Mouse (Mus musculus) E14TG2a.4 (cell line): Measurements from ENCODE around the gene Itih1.
A peak's percentile ranks its signal among the peaks of the same experiment; 100 is the strongest.

Experiments used
- H3K27me3 ChIP-seq: 2 replicates; pipeline ENCODE4 v1.6.1; 2014; ENCODE audit warnings: low read length, control low read depth; ENCODE audit not compliant: insufficient read depth
- H3K36me3 ChIP-seq: 2 replicates; pipeline ENCODE4 v1.6.1; 2014; ENCODE audit warnings: low read length, control low read depth; ENCODE audit not compliant: insufficient read depth
- H3K4me1 ChIP-seq: replicated peaks from 2 replicates; pipeline ENCODE4 v1.6.1; 2014; ENCODE audit warnings: low read depth, low read length, control low read depth
- H3K4me3 ChIP-seq: replicated peaks from 2 replicates; pipeline ENCODE4 v1.5.1; 2014; ENCODE audit warnings: mild to moderate bottlenecking, low read length
- H3K9me3 ChIP-seq: 2 replicates; pipeline ENCODE4 v1.6.1; 2014; ENCODE audit warnings: low read length, control low read depth
- CTCF ChIP-seq: conservative IDR thresholded peaks from 2 replicates; pipeline ENCODE4 v1.5.1; 2014; ENCODE audit warnings: low read length
- NANOG ChIP-seq: IDR thresholded peaks from 2 replicates; pipeline ENCODE4 v1.6.1; 2014; ENCODE audit warnings: borderline replicate concordance, low read length, mixed read lengths
- POU5F1 ChIP-seq: IDR thresholded peaks from 2 replicates; pipeline ENCODE4 v1.6.1; 2014; ENCODE audit warnings: low read length, borderline replicate concordance

The Itih1 gene

DNA sequence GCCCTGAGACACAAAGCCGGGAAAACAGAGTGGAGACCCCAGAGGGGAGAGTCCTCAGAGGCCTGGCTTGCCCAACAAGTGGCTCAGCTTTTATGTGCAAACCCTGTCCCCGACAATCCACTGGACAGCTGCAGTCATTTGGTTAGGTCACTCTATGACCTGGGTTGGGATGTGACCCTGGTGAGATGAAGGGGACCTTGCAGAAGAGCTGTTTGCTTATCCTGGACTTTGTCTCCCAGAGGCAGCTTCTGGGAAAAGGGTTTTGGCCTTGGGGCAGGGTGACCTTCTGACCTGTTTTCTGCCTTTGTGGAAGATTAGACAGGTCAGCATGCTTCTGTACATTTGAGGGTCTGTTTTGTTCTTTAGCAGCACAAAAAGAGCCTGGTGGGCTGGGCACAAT is 1.7 kb upstream of the Itih1 start:
- TF ChIP-seq NANOG (no peak), CTCF (no peak), POU5F1 (no peak)
- Histone ChIP-seq H3K27me3 (no peaks in the 10 kb centered on the region; the same call in 1 of the 2 replicates), H3K4me3 (no peak overlapping the region), H3K9me3 (no peaks in the 10 kb centered on the region), H3K4me1 (0 out of 2 replicates have a peak, but pooled peaks cover 4% of the 10 kb centered on the region), H3K36me3 (no peaks in the 10 kb centered on the region)

DNA sequence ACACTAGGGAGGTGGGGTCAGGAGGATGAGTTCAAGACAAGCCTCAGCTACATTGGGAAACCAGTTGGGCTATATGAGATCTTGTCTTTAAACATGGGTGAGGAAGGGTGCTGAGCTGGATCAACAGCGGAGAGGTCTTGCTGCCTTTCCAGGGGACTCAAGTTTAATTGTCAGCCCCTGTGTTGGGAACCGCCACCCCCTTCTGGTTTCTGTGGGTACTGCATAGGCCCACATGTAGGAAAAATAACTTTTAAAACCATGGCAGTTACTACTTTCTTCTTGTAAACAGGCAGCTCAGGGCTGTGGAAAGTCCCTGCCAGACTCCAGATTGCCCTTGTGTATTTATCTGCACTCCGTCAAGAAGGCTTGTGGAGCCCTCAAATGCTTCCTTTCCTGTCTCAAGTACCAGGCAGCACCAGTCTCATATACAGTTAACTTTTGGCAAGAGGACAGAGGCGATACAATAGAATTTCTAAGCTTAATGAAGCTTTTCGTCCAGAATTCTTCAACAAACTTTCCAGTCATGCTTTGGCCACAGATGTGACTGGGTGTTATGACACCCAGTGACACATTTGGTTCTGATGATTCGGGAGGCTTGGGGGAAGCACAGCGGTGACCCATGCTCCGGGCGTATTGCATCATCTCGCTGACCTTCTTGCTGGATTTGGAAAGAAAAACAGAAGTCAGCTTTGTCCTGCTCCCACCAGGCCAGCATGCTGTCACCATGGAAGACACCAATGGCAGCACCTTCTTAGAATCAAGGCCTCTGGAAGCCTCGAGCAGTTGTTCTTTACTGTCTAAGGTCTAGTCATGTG is 978 bp upstream of the Itih1 start:
- Histone ChIP-seq H3K36me3 (no peaks in the 10 kb centered on the region), H3K27me3 (no peaks in the 10 kb centered on the region; the same call in 1 of the 2 replicates), H3K4me3 (no peak overlapping the region), H3K9me3 (no peaks in the 10 kb centered on the region), H3K4me1 (0 out of 2 replicates have a peak, but pooled peaks cover 4% of the 10 kb centered on the region)
- TF ChIP-seq CTCF: peak; percentile 98
- TF ChIP-seq POU5F1: no peak

DNA sequence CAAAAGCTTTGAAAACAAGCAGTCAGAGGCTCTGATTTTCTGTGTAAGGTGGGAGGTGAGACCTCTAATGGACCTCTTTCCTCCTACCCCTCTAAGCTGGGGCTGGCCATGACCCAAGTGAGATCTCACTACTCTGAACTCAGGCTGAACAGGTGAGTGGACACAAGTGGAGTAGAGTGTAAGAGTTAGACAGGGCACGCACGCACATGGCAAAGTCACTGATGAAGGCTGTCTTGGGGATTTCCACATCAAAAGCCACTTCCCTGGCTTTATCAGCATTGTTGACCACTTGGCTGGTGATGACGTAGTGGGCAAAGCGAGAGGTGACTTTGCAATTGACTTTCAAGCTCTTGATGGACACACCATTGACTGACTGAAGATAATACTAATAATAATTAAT is 835 bp downstream of the Itih1 start:
- Histone ChIP-seq H3K4me3 (no peak overlapping the region), H3K36me3 (no peaks in the 10 kb centered on the region), H3K9me3 (no peaks in the 10 kb centered on the region), H3K4me1 (0 out of 2 replicates have a peak, but pooled peaks cover 4% of the 10 kb centered on the region), H3K27me3 (peaks cover 3% of the 10 kb centered on the region; the same call in 1 of the 2 replicates)
- no peak for TF ChIP-seq CTCF
- TF ChIP-seq NANOG: no peak
- TF ChIP-seq POU5F1: no peak

DNA sequence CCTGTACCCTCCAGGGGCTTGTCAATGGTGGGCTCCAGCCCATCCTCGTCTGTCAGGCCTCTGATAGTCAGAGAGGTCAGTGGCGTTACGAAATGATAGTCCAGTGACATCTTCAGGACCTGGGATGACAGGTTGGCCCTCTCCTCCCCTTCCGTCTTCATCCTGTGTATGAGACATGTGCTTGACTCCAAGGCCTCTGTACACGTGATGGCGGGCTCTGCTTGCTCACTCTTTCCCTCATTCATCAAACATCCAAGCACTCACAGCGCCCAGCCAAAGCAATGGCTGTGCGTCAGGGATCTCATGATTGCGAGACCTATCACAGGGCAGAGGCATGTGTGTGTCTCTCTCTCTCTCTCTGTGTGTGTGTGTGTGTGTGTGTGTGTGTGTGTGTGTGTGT is 9.7 kb downstream of the Itih1 start:
- Histone ChIP-seq H3K27me3 (peaks cover 19% of the 10 kb centered on the region), H3K9me3 (no peaks in the 10 kb centered on the region), H3K36me3 (no peaks in the 10 kb centered on the region), H3K4me3 (no peak overlapping the region), H3K4me1 (no peaks in the 10 kb centered on the region; the same call in 1 of the 2 replicates)
- no peak for TF ChIP-seq NANOG
- no peak for TF ChIP-seq POU5F1
- TF ChIP-seq CTCF: no peak

DNA sequence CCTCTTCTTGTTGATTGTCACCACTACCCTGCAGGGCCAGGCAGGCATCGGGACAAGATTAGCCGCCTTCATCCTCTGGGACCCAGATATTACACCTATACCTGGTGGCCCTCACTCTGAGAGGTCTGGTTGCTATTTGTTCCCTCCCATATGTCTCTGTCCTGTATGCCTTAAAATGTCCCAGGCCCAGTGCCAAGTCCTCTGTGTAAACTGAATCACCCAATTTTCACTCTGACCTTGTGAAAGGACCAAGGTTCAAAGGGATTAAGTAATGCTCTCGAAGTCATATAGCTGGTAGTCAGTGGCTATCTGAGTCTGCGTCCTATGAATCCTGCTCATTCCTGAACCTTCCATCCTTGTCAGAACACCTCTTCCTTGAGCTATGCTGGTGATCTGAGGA is 12.7 kb downstream of the Itih1 start:
- Histone ChIP-seq H3K4me3 (no peak overlapping the region), H3K4me1 (no peaks in the 10 kb centered on the region; the same call in 1 of the 2 replicates), H3K9me3 (no peaks in the 10 kb centered on the region), H3K36me3 (no peaks in the 10 kb centered on the region), H3K27me3 (peaks cover 16% of the 10 kb centered on the region)
- TF ChIP-seq NANOG: no peak
- TF ChIP-seq CTCF: no peak
- no peak for TF ChIP-seq POU5F1

DNA sequence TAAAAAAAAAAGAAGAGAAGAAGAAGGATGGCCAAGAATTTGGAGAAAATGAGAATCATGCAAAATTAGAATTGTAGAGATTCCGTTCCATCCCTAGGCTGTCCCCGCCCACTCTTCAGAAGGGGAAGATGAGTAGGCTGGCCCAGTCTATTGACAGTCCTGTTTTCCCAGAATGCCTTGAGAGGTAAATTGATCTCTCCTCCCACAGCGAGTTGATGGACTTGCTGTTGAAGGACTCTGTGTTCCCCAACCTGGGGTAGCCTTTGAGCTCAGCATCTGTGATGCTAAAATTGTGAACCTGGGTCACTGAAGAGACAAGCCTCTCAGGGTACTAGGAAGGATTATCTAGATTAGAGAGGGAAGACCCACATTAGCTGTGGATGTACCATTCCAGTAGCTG is 17.6 kb downstream of the Itih1 start:
- Histone ChIP-seq H3K4me3 (no peak overlapping the region), H3K4me1 (no peaks in the 10 kb centered on the region), H3K27me3 (peaks cover 2% of the 10 kb centered on the region; the same call in 1 of the 2 replicates), H3K9me3 (peaks cover 3% of the 10 kb centered on the region; the same call in 1 of the 2 replicates), H3K36me3 (no peaks in the 10 kb centered on the region)
- TF ChIP-seq POU5F1: no peak
- TF ChIP-seq CTCF: no peak
- TF ChIP-seq NANOG: no peak

DNA sequence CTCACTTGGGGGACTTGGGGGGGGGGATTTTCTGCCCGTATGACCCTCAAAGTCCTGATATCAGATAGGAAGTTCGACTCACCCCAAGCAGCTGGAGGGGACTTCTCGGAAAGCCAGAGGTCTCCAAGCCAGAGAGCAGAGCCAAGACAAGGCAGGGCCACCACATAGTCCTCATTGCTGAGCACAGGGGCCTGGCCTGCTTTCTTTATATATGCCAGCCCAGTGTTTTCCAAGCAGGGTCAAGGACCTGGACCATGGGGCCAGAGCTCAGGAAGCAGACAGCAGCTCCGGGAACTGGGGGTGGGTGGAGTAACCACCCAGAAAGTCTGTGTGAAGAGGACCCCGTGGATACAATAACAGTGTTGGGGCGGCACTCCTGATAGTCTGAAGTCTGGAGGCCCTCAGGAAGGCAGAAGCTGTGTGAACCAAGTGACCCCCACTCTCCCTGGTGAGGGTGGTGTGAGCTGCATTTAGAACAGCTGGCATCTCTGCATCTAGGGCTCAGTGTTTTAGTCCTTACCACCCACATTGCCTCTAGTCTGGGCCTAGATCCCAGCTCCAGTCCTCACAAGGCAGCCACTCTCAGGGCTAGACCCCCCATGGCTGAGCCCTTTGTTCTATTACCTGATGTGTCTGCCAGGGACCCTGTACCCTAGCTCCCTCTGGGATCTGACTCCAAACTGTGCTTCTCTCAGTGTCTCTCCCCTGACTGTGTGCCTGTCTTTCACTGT is 19.5 kb downstream of the Itih1 start, which contains the start of gene Itih3:
Itih3 (minus strand) TSS at position 386 of the 731 bp plus-strand sequence.
- TF ChIP-seq NANOG: no peak
- TF ChIP-seq POU5F1: no peak
- TF ChIP-seq CTCF: no peak
- H3K36me3 ChIP-seq: no peaks in the 10 kb centered on the region
- no peak within 1 kb of the TSS for H3K4me3 ChIP-seq

DNA sequence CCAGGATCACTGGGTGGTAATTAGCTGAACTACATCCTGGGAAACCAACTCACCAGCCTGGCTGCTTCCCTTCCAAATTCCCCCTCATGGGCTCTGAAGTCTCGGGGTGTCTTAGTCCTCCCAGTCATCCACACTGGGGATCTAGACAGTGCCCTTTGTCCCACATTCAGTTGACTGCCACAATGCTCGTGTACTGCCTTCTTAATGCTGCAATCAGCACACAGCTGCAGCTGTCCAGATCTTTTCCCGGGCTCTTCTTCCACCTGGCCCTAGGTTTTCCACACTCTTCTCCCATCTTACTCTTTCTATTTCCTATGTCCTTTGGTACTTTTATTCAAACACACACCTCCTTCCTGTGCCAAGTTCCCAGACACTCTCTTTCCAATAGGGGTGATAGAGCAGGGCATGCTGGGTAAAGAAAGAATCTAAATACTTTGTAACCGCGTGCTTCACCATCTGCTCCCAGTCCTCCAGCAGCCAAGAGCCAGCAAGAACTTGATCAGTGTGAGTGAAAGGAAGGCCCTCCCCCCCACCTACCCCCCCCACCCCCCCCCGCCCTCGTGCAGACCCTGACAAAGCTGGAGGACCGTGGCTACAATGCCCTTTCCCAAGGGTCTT is 20.9 kb downstream of the Itih1 start:
- no peaks in the 10 kb centered on the region for H3K4me1 ChIP-seq
- peaks cover 3% of the 10 kb centered on the region; the same call in 1 of the 2 replicates for H3K9me3 ChIP-seq
- H3K4me3 ChIP-seq: no peak overlapping the region
- H3K36me3 ChIP-seq: no peaks in the 10 kb centered on the region
- H3K27me3 ChIP-seq: no peaks in the 10 kb centered on the region
- TF ChIP-seq CTCF (no peak), NANOG (no peak), POU5F1 (no peak)

More for the DNA sequence above, 19.5 kb downstream of the Itih1 start, which contains the start of gene Itih3:
- H3K4me1 ChIP-seq: no peaks in the 10 kb centered on the region
- H3K27me3 ChIP-seq: no peaks in the 10 kb centered on the region
- H3K9me3 ChIP-seq: peaks cover 3% of the 10 kb centered on the region; the same call in 1 of the 2 replicates
